ENCODE assay signal across 9 mouse cellular contexts in genomic region chr5:21813994-21814393, GRCm38 (mm10). TPM values are rescaled to one million over a fixed set of nuclear protein-coding genes. Genes with fewer than 3 reads are reported as not detected.
DNase-seq lines count a peak whose midpoint lies in the region; ATAC-seq and TF ChIP-seq lines count a peak whose summit lies in the region.
"Had no signal": no experiment of that assay in that cellular context is flagged by ENCODE, and none has a peak within 500 bp of the region (broad histone marks: within the 10 kb centered on the region; RNA-seq: fewer than 3 reads in every experiment).

No protein-coding gene starts in this region.

- no peaks in the 10 kb centered on the region for H3K36me3 ChIP-seq in hindbrain, embryonic 10.5 days
- H3K36me3 ChIP-seq in hindbrain, embryonic 13.5 days, result no peaks in the 10 kb centered on the region
- no peaks in the 10 kb centered on the region for H3K36me3 ChIP-seq in small intestine, adult 2 months (ENCODE audit: control insufficient read depth, insufficient read depth, low read length)
- H3K36me3 ChIP-seq in midbrain, embryonic 16.5 days (ENCODE audit: control insufficient read depth, insufficient read depth, low read length), result no peaks in the 10 kb centered on the region

- WGBS in hindbrain, embryonic 10.5 days, result 44% methylated on average over 1 of the region's 1 CpGs
- WGBS in hindbrain, embryonic 13.5 days, result 46% methylated on average over 1 of the region's 1 CpGs
- 63% methylated on average over 1 of the region's 1 CpGs for WGBS in small intestine, adult 2 months
- 43% methylated on average over 1 of the region's 1 CpGs for WGBS in midbrain, embryonic 16.5 days

- H3K4me3 ChIP-seq in hindbrain, embryonic 10.5 days, result no peak overlapping the region
- no peak overlapping the region for H3K4me3 ChIP-seq in hindbrain, embryonic 13.5 days
- no peak overlapping the region for H3K4me3 ChIP-seq in small intestine, adult 2 months (ENCODE audit: low read depth, low read length)
- no peak overlapping the region for H3K4me3 ChIP-seq in midbrain, embryonic 16.5 days (ENCODE audit: low read depth, low read length)
- H3K4me3 ChIP-seq: erythroblast, embryonic 14.5 days had no signal

- ATAC-seq in hindbrain, embryonic 13.5 days (ENCODE audit: low FRiP score), result no peak
- no peak for ATAC-seq in midbrain, embryonic 16.5 days

- intact Hi-C loops in left cerebral cortex, postnatal 4 days (cut with DNase I), result loop anchor here (10.0 kb wide), 1 partner anchor 701 kb away; no protein-coding TSS in a partner anchor

- H3K4me1 ChIP-seq in hindbrain, embryonic 10.5 days (replicated peaks), result no peaks in the 10 kb centered on the region
- no peaks in the 10 kb centered on the region for H3K4me1 ChIP-seq in hindbrain, embryonic 13.5 days (replicated peaks)
- no peaks in the 10 kb centered on the region for H3K4me1 ChIP-seq in small intestine, adult 2 months (ENCODE audit: control insufficient read depth, insufficient read depth, insufficient read length, low read length)
- H3K4me1 ChIP-seq in midbrain, embryonic 16.5 days (ENCODE audit: control insufficient read depth, insufficient read depth, low read length), result no peaks in the 10 kb centered on the region

- no peak for TF ChIP-seq POLR2A in small intestine, adult 2 months (IDR thresholded peaks at IDR 0.05; ENCODE audit: low read depth, low read length)

- no peak overlapping the region for H3K9ac ChIP-seq in hindbrain, embryonic 13.5 days
- H3K9ac ChIP-seq in midbrain, embryonic 16.5 days (ENCODE audit: low read depth, low read length), result no peak overlapping the region

- peak; percentile 26; the same call in 1 of the 2 replicates for TF ChIP-seq CTCF in small intestine, adult 2 months (IDR thresholded peaks at IDR 0.05; ENCODE audit: extremely low read depth, insufficient read length, insufficient replicate concordance, low read depth, low read length)

- no peak overlapping the region for H3K4me2 ChIP-seq in hindbrain, embryonic 13.5 days
- no peak overlapping the region for H3K4me2 ChIP-seq in midbrain, embryonic 16.5 days (ENCODE audit: low read length)

- H3K27ac ChIP-seq in hindbrain, embryonic 10.5 days, result no peak overlapping the region
- H3K27ac ChIP-seq in hindbrain, embryonic 13.5 days, result no peak overlapping the region
- H3K27ac ChIP-seq in small intestine, adult 2 months (ENCODE audit: insufficient read depth, low read depth, low read length), result no peak overlapping the region
- H3K27ac ChIP-seq in midbrain, embryonic 16.5 days (ENCODE audit: low read length), result no peak overlapping the region

- H3K9me3 ChIP-seq in hindbrain, embryonic 10.5 days, result no peaks in the 10 kb centered on the region
- H3K9me3 ChIP-seq in hindbrain, embryonic 13.5 days, result no peaks in the 10 kb centered on the region
- H3K9me3 ChIP-seq in midbrain, embryonic 16.5 days (replicated peaks; ENCODE audit: control insufficient read depth, low read length, poor library complexity, severe bottlenecking), result no peaks in the 10 kb centered on the region

- no peaks in the 10 kb centered on the region for H3K27me3 ChIP-seq in hindbrain, embryonic 10.5 days (ENCODE audit: insufficient read depth, poor library complexity, severe bottlenecking)
- no peaks in the 10 kb centered on the region for H3K27me3 ChIP-seq in hindbrain, embryonic 13.5 days
- no peaks in the 10 kb centered on the region for H3K27me3 ChIP-seq in small intestine, adult 2 months (ENCODE audit: control insufficient read depth, insufficient read depth, low read length)
- H3K27me3 ChIP-seq in midbrain, embryonic 16.5 days (ENCODE audit: control insufficient read depth, insufficient read depth, low read depth, low read length), result no peaks in the 10 kb centered on the region

- DNase-seq in hindbrain, embryonic 10.5 days (ENCODE audit: low spot score), result peak; percentile 45
- DNase-seq in urinary bladder, postnatal 14 days (ENCODE audit: low spot score), result peak; percentile 41
- no peak for DNase-seq in urinary bladder, adult 18-20 months (ENCODE audit: low spot score in 2 of 2)
- peak; percentile 22 for DNase-seq in c-Kit-negative CD71-positive TER-119-positive erythroid progenitor cells, embryonic 14.5 days (ENCODE audit: low read depth, low spot score)
- peak; percentile 56 for DNase-seq in left cerebral cortex, postnatal 4 days

RNA-seq across cellular contexts. Expression of gene Psmc2, which starts 28.9 kb away (rescaled TPM):
- polyA plus RNA-seq in hindbrain, embryonic 10.5 days (2016; fragmentation: Nextera tagmentation; extraction: Ambion mirVana), result 231 and 236 TPM in 2 replicates
- polyA plus RNA-seq in hindbrain, embryonic 13.5 days (2015; fragmentation: Nextera tagmentation; extraction: Ambion mirVana), result 195 and 198 TPM in 2 replicates
- total RNA-seq in left cerebral cortex, postnatal 4 days (2021), result 100 to 1,000 TPM; 110 to 115 TPM
- polyA plus RNA-seq in small intestine, adult 2 months (2012; rRNA removed), result 4.4 and 8.7 TPM in 2 replicates
- polyA plus RNA-seq in midbrain, embryonic 16.5 days (2015; fragmentation: Nextera tagmentation; extraction: Ambion mirVana), result 187 and 192 TPM in 2 replicates

RNA-seq across cellular contexts. Expression of gene Dnajc2, which starts 28.9 kb away (rescaled TPM):
- 67.1 and 94.3 TPM in 2 replicates for polyA plus RNA-seq in hindbrain, embryonic 10.5 days (2016; fragmentation: Nextera tagmentation; extraction: Ambion mirVana)
- 74.0 and 81.0 TPM in 2 replicates for polyA plus RNA-seq in hindbrain, embryonic 13.5 days (2015; fragmentation: Nextera tagmentation; extraction: Ambion mirVana)
- total RNA-seq in left cerebral cortex, postnatal 4 days (2021), result 10 to 100 TPM; 45.8 to 51.6 TPM
- 3.2 and 9.2 TPM in 2 replicates for polyA plus RNA-seq in small intestine, adult 2 months (2012; rRNA removed)
- polyA plus RNA-seq in midbrain, embryonic 16.5 days (2015; fragmentation: Nextera tagmentation; extraction: Ambion mirVana), result 67.6 and 71.6 TPM in 2 replicates

RNA-seq across cellular contexts. Expression of gene Slc26a5, which starts 51.4 kb away (rescaled TPM):
- polyA plus RNA-seq in hindbrain, embryonic 10.5 days (2016; fragmentation: Nextera tagmentation; extraction: Ambion mirVana), result 0.09 TPM in 1 of 2 replicates, not detected in the other
- polyA plus RNA-seq in hindbrain, embryonic 13.5 days (2015; fragmentation: Nextera tagmentation; extraction: Ambion mirVana), result 0.09 and 0.17 TPM in 2 replicates
- total RNA-seq in left cerebral cortex, postnatal 4 days (2021), result under 1 TPM; 0.28 to 0.56 TPM
- not detected in 2 replicates for polyA plus RNA-seq in small intestine, adult 2 months (2012; rRNA removed)
- 0.34 and 0.42 TPM in 2 replicates for polyA plus RNA-seq in midbrain, embryonic 16.5 days (2015; fragmentation: Nextera tagmentation; extraction: Ambion mirVana)
- polyA plus RNA-seq: erythroblast, embryonic 14.5 days had no signal

Comparison
In these comparisons a context has a peak if more than half of its experiments do, and no peak if none do; other contexts are left out.
1. DNase-seq: peak in hindbrain, embryonic 10.5 days (single experiment), urinary bladder, postnatal 14 days (single experiment), c-Kit-negative CD71-positive TER-119-positive erythroid progenitor cells, embryonic 14.5 days (single experiment) and left cerebral cortex, postnatal 4 days (single experiment); none in urinary bladder, adult 18-20 months (0 of 2).
2. RNA of gene Psmc2, which starts 28.9 kb away (polyA plus RNA-seq): 231 to 236 TPM in hindbrain, embryonic 10.5 days, 195 to 198 TPM in hindbrain, embryonic 13.5 days and 187 to 192 TPM in midbrain, embryonic 16.5 days; 4.4 to 8.7 TPM in small intestine, adult 2 months; every median in the first group is over 10 times any median in the second.